Mouse (Mus musculus) B cell, adult 2 months (primary cell): Measurements from ENCODE around the gene Brix1.
"Not testable (repeated sequence)": the region's sequence is repeated elsewhere in the genome, so short reads cannot be mapped to it uniquely, and the experiment has no call there.

Source experiments
- DNase-seq, 2 experiments: peaks; one replicate each; pipeline ENCODE4 v3.0.0; 2022

Gene Brix1

DNA sequence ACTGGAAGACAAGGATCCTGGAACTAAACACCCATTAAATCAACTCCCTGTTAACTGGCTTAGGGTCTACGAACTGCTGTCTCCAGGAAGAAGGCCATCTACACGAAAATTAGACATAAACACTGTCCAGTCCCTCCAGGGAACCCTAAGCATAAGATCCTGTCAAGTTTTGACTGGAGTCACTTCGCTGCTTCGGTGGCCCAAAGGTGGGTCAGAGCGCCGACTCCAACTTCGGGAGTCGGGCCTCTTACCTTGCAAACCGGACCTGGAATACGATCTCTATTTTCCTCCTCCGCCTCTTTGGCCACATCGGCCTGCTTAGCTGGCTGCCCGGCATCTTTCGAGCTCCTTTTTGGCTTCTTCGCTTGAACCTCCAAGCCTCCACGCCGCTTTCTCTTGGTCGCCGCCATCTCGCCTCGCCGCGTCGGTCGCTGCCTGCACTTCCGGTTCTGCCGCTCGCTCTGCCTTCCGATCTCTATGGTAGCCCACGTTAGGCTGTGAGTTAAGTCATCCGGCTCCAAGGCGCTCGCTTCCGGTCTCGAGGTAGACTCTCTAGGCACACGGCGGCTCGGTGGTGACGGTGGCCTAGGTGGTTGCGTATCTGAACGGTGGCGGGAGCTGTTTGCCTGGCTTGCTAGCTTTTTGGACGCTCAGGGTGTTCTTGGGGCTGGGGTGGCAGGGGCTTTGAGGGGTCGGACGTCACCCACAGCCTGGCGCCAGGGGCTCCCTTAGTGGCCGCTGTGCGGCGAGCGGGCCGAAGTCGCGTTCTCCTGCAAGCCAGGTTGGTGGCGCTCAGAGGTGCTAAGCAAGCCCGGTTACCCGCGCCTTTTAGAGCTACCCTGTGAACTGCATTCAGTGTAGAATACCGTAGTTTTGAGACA is at the start of gene Brix1, which contains the start of gene Rad1:
Gene Brix1, minus strand, starts transcription at position 464 of the 881 bp plus-strand sequence.
Gene Rad1, plus strand, starts transcription at position 535 of the 881 bp plus-strand sequence.
- DNase-seq: peak; percentile 94 to 95

DNA sequence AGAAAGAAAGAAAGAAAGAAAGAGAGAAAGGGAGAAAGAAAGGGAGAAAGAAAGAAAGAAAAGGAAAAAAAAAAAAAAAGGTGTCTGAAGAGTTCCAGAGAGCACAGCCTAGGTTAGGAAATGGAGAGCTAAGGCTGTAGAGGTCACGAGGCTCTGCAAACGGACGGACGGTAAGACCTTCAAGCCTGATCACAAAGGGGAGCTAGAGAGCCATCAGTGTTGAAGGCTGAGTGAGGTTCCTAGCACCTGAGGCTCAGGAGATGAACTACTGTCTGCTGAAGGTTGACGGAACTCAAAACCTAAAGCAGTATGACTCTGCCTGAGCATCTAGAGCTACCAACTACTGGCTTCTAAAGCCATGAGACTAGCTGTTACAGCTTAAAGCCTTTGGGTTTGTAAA is 48.8 kb upstream of the Brix1 start:
- DNase-seq: no peak

DNA sequence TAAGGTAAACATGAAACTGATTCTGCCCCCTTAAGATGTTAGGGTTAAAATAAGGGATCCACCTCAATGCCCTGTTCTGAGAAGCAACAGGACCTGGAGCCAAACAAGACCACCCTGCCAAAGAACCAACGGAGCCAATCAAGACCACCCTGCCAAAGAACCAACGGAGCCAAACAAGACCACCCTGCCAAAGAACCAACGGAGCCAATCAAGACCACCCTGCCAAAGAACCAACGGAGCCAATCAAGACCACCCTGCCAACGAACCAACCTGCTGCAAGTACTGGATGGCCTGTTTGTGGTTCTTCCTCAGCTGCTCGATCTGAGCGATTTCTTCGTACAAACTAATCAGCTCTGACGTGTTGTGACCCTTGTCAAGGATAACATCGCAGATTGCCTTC is 47.6 kb upstream of the Brix1 start:
- DNase-seq: not testable (repeated sequence)

DNA sequence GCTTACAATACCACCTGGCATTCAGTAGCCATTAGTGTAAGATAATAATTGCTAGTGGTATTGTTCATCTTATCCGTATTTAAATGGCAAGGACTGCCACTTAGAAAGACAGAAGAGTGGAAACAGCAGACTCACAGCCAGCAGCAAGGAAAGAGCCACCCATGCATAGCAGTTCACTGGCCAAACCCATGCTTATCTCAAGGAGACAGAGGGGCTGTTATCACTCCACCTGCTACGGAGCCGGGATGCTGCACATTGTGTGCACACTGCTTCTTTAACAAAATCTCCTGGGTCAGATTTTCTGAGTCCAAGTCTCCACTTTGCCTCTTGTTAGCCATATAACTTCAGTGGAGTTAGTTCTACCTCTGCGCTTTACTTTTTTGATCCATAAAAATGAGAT is 45.6 kb upstream of the Brix1 start:
- DNase-seq: no peak

DNA sequence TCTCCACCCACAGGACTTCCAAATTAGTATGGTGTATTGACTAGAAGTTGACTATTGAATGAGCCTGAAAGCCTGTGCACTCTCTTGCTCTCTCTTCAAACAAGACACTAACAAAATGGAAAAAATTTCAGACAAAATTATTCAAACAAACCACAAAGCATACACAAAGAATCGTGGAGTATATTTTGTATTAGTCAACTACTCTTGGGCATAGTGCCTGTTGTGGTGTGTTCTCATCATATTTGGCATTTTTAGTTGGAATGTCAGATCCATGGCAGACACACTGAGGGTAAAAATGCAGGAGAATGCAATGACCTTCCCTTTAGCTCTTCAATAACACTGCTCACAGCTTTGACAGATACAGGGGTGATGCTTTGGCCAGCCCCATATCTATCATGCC is 40.1 kb upstream of the Brix1 start:
- no peak for DNase-seq

DNA sequence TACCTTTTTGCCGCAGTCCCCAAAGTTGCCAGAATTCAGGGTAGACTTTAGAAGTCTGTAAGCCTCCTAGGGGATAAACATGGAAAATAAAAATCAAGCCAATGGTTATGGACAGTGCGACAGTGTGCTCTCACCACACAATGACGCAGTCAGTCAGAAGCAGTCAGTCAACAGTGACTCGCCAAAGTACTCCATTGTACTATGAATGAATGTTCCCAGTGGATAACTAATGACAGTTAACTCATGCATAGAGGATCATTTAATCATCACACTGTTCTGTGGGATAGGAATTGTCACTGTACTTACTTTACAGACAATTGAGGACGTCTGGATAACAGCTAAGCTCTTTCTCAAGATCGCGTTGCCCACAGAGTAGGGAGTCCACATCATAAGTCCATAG is 29.4 kb upstream of the Brix1 start:
- no peak for DNase-seq

DNA sequence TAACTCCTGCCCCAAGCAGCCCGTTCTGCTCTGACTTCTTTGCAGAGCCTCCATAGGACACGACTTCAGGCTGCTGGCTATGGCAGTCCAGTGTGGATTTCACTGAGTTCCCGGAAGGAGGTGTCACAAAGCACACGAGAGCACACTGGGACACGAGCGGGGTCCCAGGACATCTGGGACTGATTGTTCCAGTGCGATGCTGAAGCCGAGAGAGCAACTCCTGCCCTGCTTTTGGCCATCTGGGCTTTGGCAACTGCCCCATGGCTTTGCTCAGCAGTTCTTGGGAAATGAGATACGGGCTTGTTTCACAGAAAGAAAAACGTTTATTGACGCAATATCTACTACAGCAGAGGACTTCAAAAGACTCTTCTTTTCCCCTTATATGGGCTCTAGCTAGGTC is 20.4 kb upstream of the Brix1 start:
- no peak for DNase-seq

DNA sequence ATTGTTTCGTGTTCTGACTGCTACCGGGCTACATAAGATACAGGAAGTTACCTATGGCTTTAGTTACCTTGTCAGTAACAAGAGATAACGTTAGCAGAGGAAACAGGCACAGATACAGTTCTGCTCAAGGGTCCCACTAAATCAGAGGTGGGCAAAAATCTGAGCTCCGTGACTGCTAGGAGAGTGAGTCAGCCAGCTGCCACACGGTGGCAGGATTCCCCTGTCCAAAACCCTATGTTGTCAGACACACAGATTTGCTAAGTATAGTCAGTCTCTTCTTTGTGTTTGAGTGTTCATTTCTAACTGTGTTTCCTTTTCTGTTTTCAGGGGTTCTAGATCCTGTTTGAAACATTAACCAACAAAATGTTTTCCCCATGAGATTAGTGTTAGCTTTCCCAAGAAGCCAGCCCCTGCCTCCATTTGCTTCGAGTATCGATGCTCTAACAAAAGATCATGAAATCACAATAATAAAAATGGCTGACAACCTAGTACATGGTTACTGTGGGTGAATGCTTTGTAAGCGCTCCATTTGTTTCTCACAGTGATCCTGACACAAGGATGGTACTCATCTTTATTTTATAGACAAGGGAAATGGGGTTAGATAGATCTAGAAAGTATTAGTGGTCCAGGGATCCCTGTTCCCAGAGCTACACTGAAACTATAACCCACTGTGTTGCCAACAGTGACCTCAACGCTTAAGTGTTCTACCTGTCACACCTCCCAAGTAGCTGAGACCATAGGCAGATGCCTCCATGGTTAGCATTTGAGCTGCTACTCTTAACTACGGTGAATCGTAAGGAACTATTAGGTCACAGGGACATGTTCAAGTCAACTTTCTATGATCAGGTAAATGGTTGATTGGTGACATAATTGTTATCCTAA is 15.3 kb upstream of the Brix1 start:
- DNase-seq: peak; percentile 11 to 15

DNA sequence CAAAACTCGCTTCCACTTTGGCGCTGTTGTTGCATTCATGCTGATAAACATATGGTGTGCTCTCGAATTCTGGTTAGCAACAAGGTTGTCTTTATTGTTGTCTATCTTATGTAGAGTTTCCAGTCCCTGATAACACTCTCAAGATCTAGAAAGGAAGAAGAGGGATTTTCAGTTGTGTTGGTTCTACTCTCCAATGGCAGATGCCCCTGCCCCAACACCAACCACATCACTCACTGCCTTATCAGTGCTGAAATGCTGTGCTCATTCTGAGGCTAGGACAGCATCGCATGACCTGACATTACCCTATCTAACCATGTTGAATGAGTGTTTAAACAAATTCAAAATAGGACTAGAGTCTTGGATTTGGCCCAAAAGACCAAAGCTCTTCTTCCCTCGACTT is 14.3 kb upstream of the Brix1 start:
- DNase-seq: no peak

DNA sequence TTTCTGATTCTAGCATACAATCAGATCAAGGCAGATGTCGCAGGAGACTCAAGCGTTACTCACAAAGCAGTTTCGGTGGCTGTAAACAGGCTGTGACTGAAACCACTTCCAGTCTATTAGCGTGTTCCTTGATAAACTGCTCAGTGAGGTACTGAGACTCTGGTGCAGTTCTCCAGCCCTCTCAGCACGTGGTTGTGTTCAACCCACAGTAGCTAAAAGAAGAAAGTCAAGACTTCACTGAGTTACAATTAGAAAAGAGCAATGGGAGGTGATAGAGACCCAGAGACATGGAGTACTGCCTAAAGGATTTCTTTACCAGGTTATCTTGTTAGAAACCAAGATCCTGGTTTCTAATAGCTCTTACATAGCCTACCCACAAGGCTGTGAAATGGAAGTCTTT is 13.8 kb upstream of the Brix1 start:
- no peak for DNase-seq

DNA sequence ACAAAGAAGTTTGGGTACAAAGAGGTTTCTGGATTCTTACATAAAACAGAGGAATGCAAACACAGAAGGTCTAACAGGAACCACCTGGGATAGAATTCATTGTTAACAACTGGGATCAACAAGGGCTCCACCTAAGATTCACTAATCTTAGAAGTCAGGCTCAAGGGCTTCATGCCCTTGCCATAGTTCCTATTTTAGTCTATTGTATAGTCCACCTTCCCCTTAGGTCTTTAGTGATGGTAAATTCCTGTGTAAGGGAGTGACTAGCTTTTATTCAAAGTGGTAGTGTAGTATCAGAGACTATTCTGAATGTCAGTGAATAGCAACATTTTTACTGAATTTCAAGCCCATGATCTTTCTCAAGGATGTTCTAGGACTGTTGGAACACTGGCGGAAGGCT is 10.9 kb upstream of the Brix1 start:
- not testable (repeated sequence) for DNase-seq

DNA sequence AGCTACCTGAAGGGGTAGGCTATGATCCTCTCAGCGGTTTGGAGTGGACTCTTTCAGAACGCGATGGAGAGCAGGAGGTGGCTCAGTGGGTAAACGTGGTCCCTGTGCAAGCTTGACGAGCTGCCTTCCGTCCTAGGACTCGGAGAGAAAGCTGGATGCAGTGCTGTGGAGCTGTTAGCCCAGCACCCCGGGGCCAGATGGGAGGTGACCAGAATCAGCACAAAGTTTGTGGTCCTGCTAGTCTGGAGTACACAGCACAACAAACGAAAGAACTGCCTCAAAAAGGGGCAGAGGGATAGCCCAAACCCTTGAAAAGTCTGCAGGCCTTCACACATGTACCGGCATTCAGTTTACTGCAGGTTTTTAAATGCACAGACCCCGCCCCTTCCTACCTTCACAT is 10.2 kb upstream of the Brix1 start:
- no peak for DNase-seq

DNA sequence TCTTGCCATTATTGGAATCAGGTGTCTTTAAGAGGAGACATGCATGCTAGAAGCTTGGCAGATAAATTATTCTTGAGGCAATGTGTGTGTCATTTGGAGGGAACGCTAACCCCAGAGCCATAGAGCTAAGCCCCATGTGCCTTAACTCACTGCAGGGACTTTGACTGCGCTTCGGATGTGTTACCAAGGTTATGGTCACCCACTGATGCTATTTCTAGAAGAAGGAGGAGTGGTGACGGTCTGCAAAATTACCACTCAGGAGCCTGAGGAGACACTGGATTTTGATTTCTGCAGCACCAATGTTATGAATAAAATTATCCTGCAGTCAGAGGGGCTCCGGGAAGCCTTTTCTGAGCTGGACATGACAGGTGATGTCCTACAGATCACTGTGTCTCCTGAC is 4.4 kb upstream of the Brix1 start:
- DNase-seq: no peak

DNA sequence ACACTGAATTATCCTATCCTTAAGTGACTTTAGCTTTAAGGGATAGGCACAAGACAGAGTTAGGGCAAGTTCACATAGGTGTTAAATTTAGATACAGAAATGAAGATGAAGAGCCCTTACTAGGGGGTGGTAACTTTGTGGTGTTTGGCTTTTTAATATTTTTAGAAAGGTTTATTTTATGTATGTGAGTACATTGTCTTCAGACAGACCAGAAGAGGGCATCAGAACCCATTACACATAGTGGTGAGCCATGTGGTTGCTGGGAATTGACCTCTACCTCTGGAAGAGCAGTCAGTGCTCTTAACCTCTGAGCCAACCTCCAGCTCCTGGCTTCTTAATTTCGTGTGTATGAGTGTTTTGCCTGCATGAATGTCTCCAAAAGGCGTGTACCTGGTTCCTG is 1.5 kb upstream of the Brix1 start:
- DNase-seq: no peak

DNA sequence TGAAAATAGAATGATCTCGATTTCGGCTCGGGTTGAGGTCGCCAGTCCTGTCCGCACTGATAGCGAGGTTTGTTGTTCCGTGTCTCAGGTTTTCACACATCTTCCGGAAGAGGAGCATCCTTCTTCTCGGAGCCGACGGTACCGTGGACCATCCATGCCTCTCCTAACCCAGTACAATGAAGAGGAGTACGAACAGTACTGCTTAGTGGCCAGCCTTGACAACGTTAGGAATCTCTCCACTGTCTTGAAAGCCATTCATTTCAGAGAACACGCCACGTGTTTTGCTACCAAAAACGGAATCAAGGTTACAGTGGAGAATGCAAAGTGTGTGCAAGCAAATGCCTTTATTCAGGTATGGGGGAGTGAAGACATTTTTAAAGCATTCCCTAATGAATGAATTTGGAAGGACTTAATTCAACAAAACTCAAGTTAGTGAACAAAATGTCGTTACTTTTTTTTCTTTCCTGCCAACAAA is 655 bp upstream of the Brix1 start:
- no peak for DNase-seq

DNA sequence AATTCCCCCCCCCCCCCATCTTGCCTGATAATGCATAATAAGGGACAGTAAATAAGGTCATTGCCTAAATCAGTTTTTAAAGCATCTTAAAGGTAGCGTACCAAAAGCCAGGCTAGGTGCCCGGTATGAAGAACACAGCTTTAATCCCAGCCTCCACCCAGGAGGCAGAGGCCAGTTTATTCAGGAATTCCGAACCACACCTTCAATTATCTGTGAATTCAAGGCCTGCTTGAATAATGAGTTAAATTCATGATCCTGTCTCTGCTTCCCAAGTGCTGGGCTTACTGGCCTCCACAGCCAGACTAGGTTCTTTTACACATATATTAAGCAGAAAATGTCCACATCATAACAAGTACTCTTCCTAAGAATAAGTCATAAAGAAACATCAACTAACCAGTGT is 14.8 kb downstream of the Brix1 start:
- no peak for DNase-seq

DNA sequence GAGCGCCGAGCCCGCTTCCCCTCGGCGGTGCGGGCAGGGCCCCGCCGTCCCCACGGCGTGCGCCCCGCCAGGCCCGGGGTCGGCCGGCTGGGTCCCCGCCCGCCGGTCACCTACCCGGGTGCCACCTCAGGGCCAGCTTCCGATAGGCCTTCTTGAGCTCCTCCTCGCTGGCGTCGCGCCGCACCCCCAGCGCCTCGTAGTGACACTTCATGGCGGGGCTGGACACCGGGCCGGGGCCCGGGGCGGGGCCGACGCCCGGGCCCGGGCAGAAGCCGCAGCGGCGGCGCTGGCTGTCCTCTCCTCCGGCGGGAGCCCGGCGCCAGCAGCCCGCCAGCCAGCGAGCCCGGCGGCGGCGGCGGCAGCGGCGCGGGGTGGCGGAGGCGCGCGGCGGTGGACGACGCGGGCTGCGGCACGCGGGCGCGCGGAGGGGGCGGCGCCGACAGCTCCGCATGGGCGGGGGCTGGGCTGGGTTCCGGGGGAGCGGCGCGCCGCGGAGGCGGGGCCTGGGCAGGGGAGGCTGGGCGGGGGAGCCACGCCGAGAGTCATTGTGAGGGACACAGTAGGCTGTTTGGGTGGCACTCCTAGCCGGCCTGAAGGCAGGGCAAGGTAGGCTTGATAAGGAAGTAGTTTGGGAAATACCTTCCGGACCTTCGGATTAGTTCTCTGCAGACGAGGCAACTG is 15.5 kb downstream of the Brix1 start, which contains the start of gene Dnajc21:
Gene Dnajc21, minus strand, starts transcription at position 366 of the 681 bp plus-strand sequence.
- DNase-seq: peak; percentile 88 to 90

DNA sequence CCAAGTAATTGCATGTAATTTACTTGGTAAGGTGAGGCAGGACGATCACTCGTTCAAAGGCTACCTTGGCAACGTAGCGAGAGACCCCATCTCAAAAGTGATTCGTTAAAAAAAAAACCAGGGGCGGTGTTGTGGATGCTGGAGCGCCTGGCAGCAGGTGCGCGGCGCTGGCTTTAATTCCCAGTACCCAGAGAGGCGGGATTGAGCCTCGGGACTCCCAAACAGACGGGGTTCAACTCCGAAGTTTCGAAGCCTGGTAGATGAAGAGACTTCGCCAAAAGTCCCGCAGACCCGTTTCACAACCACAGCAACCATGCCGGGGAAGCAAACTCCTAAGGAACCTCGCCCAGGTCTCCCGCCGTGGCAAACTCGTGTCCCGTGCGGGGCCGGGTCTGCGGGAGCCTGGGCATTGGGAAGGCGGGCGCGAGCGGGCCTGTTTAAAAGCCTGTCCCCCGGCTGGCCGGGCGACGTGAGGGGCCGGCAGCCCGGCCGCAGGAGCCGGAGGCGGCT is 16.1 kb downstream of the Brix1 start:
- DNase-seq: no peak

DNA sequence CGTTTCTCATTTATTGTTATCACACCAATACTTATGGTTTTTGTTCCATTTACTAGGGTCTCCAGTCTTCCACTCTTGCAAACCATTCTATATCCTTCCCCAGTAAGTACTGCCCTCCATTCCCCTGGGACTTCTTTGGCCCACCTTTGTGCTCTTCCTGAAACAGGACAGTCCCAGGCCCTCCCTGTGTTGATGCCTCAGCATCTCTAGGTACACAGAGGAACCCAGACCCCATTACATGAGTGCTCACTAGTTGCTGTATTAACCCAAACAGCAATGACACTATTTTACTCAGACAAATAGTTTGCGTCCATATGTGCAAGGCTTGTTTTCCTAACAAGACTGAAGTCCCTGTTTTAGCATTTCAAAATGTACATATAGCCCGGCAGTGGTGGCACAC is 17.0 kb downstream of the Brix1 start:
- DNase-seq: no peak

DNA sequence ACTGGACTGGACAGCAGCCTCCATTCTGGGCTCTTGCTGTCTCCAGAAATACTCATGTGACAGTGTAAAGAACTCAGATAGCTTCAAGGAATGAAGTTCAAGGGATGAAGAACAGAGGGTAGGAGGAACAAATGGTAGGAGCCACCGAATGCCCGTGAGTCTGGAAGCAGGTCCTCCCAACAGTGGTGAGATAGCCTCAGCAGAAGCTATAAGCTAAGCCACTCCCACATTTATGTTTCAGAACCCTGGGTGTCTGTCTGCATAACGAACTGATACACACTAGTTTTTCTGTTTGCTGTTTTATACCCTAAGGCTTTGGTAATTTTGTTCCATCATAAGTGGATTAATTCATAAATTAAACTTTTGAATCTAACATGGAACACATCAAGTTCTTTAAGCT is 21.1 kb downstream of the Brix1 start:
- no peak for DNase-seq

DNA sequence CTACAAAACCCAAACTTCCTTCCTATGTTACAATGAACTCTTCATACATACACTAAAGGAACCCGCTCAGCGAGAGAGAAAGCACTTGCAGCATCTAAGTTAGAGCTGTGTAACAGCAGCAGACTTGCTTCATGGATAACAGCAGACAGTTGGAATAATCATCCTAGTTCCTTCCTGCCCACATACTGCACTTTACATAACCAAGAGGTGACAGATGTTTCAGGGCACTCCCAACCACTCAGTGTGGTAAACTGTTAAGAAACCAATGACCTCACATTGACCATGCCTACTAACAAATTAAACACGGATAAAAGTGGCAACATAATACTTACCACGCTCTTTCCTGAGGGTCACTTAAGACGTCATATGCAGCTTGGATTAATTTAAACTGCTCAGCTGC is 22.2 kb downstream of the Brix1 start:
- DNase-seq: no peak

DNA sequence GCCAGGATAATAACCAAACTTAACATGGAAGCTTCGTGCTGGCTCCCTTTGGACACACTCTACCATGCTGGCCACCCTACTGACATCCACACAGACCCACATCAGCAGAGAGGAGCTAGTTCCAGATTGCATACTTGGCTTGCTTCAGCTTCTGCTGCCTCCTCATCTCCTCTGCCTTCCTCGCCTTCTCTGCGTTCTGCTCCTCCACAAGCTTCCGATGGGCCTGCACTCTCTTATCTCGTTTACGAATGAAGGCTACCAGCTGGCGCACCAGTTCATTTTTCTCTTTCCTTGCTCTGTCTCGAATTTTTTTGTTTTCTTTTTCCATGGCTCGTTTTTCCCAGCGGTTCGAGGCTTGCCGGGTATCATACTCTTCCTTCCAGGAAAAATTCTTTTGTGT is 24.8 kb downstream of the Brix1 start:
- DNase-seq: no peak

DNA sequence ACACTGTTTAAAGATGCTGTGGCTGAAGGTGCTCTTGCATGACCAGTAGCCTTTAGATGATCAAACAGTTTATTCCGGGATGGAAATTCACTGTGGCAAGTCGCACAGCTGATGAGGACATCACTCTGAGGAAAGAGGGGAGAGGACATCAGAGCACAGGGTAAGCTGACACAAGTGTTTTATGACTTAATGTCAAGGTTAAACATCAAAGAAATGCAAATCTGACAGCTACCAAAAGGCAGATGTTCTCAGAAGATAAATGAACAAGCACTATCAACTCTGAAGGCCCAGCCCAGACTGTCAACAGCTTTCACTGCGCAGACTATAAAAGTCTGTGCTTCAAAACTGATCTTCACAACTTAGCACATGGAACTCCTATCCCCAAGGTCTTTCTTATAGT is 38.6 kb downstream of the Brix1 start:
- no peak for DNase-seq
